Mouse (Mus musculus) urinary bladder, postnatal 14 days (tissue): ENCODE measurements around the gene Aox3.

Source experiments
- DNase-seq: peaks from one replicate; pipeline ENCODE4 v3.0.0; 2021; ENCODE audit warnings: low spot score

Gene Aox3

GRCm38 (mm10) chr1:58112880-58113279, at the start of gene Aox3:
TSS of gene Aox3 (plus strand) at chr1:58113130.
- peak; percentile 85 for DNase-seq

DNA sequence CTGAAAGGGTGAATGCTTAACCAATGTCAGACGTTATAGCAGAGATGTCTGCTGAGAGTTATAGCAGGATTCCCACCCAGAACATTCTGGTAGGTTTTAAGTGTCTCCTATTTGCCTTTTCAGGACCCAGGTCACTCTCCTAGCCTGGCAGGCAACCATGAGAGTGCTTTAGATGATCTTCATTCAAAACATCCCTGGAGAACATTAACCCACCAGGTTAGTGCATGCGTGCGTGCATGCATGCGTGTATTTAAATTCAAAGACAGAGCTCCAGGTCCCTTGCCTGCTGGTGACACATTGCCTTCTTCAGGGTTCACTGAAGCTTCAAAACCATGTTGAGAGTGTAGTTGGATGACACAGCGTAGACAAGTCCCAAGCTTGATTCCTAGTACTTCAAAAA, 47.8 kb upstream of the Aox3 start:
- DNase-seq, result no peak

DNA sequence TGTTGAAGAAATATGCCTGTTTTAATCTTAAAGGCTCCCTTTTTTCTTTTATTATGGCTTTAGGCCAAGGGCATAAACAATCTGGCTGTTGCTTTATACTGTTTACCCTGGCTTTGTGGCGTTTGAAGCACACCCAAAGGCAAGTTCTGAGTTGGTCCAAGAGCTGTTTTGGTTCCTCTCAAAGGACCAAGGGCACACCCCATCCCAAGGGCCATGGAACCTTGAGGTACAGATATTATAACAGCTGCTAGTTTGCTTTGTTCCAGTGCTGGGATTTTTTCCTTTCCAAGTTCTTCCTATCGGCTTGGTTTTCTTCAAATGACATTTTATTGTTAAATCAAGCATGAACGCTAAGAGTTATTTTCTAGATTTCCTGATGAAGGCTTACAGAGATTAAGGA, 47.3 kb upstream of the Aox3 start:
- DNase-seq, result no peak

DNA sequence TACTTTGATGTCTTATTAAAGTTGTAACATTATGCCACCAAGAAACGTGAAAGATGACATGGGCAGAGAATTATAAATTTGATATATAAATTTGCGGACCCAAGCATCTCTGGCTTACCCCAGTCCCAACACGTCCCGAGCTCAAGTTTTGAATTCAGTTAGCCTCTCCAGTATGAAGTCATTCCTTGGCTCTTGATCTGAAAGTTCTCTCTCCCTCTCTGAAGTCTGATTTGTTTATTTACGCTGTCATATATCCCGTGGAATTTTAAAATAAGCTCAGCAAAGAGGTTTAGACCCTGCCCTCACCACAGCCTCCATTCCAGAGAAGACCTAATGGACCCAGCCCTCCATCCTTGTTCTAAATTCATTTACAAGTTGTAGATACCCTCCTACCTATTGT, 43.7 kb upstream of the Aox3 start:
- no peak for DNase-seq

DNA sequence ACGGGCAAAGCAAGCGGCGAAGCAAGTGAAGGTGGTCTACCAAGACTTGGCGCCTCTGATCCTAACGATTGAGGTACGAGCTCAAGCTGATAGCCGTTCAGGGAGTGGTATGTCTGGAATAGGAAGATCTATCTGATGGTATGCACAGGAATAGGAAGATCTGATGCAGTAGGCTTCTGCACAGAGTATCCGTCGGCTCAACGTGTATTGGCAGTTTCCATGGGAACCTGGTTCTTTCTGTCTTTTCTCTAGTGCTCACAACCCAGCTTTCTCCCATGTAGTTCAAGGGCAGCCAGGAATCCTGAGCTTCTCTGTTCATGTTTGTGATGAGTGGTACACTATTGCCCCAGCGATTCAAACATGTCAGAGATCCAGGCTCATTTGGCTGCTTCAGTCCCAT, 42.8 kb upstream of the Aox3 start:
- no peak for DNase-seq

DNA sequence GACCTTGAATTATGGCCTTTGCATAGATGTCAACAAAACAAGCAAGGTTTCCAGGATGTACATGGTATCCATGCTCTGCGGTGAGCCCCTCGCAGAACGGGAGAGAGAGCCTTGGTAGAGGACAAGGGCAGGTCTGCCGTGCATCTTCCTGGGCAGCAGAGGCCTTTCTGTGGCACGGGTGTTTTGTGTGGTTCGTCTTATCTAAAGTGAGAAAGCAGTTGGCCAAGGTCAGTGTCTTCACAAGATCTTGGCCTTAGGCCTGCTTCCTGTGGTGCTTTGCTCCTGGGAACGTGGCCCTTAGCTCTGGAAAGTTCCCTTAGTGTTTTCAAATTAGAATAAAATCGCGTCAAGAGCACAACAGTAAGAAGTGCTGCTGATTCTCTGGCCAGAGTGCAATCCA, 41.9 kb upstream of the Aox3 start:
- DNase-seq, result no peak

GRCm38 (mm10) chr1:58071509-58071908, 41.4 kb upstream of the Aox3 start:
- DNase-seq, result no peak

DNA sequence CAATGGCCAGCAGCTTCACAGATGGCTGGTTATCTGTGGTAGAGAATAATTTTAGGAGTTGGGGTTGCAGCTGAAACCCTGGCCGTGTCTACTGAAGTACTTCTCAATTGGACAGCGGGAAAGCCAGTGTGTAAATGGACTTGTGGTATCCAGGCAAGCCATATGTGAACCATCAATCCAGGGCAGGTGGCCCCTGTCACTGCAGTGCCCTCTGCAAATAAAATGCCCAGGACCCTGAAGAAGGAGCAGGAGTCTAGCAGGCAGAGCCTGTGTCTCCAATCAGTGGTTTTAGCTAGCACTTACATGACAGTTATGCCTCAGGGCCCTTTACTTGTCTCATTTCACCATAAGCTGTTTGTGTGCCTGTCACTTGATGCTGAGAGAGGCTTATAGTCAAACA, 40.5 kb upstream of the Aox3 start:
- no peak for DNase-seq

DNA sequence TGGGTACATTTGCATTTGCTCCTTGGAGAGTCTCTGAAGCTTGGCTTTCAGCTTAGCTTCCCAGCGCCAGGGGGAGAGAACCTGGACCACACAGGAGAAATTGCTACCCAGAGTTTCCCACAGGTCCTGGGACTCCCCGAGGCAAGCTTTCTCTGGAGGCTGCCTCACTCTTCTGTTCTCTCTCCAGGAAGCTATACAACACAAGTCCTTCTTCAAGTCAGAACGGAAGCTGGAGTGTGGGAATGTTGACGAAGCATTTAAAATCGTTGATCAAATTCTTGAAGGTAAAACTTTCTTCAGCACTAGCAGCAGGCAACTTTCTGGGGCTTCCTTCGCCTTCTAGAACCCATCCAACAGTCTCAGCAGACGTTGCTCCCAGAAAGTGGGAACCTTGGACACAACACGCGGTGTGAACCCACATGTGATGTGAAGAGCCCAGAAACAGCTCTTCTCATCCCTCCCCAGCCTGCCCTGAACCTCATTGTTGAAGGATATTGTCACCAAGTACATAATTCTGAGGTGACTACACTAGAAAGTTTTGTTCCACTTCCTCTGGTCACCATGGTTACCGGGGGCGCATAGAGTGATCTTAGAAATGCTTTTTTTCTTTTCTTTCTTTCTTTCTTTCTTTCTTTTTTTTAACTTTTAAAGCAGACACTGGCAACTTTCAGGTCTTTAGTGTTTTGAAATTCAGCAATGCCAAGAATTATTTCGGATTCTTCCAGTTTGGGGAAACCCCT, 39.8 kb upstream of the Aox3 start:
- DNase-seq, result no peak

GRCm38 (mm10) chr1:58074266-58074665, 38.7 kb upstream of the Aox3 start:
- no peak for DNase-seq

GRCm38 (mm10) chr1:58077882-58078281, 35.0 kb upstream of the Aox3 start:
- no peak for DNase-seq

DNA sequence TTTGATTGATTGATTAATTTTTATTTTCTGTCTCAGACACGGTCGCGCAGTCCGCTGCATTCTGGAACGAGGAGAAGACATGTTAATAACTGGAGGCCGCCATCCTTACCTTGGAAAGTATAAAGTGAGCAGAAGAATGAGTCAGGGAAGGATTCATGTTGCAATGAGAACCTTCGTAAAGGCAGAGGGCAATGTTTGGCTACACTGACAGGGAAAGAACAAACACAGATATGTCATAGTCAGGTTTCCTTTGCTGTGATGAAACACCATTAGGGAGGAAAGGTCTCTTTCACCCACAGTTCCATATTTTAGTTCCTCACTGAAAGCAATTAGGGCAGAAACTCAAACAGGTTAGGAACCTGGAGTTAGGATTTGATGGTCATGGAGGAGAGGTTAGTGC, 34.5 kb upstream of the Aox3 start:
- DNase-seq, result no peak

GRCm38 (mm10) chr1:58079689-58080088, 33.2 kb upstream of the Aox3 start:
- DNase-seq, result no peak

DNA sequence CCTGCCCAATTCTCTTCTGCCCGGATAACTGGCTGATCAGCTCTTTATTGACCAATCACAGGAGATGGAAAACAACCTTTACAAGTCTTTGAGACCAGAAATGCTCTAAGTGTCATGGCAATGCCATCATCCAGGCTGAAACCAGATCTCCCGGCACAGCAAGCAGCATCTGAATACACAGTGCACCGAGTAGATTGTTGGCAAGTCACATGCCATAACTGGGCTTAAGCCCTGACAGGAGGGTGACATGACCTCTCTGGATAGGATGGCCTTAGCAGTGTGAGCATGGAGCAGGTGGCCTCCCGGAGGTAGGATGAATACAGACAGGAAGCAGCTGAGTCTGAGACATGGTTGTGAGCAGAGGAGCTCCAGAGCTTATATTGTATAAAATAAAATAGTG, 32.5 kb upstream of the Aox3 start:
- DNase-seq, result no peak

DNA sequence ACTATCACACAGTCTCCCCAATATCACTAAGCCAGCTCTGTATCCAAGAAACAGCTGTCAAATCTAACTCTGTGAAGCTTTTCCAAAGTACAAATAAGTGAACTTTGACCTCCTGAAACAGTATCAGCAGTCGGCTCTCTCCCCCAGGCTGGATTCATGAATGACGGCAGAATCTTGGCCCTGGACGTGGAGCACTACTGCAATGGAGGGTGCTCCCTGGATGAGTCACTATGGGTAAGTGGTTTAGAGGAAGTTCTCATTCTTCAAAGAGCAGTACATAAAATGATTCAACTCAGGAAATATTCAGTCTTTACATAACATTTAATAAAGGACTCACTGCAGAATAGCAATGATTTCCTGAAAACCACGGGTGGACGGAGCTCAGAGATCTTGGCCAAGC, 31.6 kb upstream of the Aox3 start:
- no peak for DNase-seq

- peak; percentile 53 for DNase-seq
Observed at GRCm38 (mm10) chr1:58089316-58089715, 23.6 kb upstream of the Aox3 start.

DNA sequence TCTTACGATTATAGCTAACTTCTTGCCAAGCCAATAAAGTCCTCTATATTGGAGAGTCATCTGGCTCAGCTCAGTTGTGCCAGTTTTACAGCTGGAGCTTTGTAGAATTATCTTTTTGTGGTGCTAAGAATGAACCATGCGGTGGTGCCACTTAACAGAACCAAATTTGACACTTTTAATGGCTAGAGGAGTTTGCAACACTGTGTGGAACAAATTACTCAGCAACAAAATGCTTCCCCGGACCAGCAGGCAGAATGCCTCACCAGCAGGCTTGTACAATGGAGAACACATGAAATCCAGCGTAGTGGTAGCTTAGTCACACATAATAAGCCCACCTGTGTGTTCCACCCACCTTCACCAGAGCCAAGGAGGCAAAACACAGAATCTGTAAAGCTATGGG, 22.7 kb upstream of the Aox3 start:
- DNase-seq, result no peak

- no peak for DNase-seq
Observed at GRCm38 (mm10) chr1:58091213-58091612, 21.7 kb upstream of the Aox3 start.

- no peak for DNase-seq
Observed at GRCm38 (mm10) chr1:58091992-58092560, 20.9 kb upstream of the Aox3 start.

DNA sequence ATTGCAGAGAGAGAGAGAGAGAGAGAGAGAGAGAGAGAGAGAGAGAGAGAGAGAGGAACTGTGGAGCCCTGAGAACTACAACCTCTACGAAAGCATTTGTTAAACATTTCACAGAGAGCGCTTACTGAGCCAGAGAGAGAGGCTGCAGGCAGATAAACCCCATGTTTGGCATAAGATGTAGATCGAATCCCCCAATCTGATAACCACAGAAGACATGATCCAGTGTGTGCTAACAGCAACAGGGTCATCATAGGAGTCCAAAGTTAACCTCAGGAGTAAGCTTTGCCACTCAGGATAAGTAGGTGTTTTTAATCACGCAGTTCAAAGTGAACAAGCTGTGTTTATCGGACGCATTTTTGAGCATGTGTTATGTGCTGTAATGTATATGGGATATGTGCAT, 15.6 kb upstream of the Aox3 start:
- no peak for DNase-seq

GRCm38 (mm10) chr1:58099119-58099518, 13.8 kb upstream of the Aox3 start:
- no peak for DNase-seq

DNA sequence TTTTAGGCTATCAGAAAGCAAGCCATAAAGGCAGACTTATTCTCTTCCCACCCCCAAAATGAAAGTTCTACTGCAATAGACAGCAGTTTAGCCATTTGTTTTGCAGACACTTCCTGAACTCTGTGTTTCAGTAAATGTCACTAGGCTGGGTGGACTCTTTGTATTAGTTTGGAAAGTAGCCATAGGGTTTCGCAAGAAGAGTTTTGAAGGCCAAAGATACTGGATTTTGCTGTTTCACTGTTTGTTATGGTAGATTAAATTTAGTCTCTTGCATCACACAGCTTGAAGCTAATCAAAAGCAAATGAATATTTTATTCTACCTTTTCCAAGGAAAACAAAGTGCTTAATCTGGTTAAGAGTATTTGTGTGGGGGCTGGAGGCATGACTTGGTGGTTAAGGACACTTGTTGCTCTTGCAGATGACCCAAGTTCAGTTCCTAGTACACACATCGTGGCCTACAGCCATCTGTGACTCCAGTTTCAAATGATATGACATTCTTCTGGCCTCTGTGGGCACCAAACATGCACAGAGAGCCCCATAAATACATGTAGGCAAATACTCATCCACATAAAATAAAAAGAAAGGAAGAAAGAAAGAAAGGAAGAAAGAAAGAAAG, 11.3 kb upstream of the Aox3 start:
- no peak for DNase-seq

DNA sequence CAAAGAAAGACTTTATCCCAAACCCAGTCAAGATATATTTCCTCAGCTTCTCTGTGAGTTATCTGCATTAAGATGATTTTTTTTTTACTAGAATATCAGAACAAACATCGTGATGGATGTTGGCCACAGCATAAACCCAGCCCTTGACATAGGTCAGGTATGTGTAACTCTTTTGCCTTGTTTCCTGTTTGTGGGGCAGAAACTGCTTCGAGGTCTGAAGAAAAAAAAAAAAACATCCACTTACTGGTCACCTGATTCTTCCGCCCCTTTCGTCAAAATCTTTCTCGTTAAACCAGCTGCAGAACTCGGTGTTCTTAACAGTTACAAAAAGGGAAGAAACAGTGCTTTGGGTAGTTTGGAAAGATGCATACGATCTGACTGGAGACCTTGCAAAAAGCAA, 10.4 kb upstream of the Aox3 start:
- no peak for DNase-seq

DNA sequence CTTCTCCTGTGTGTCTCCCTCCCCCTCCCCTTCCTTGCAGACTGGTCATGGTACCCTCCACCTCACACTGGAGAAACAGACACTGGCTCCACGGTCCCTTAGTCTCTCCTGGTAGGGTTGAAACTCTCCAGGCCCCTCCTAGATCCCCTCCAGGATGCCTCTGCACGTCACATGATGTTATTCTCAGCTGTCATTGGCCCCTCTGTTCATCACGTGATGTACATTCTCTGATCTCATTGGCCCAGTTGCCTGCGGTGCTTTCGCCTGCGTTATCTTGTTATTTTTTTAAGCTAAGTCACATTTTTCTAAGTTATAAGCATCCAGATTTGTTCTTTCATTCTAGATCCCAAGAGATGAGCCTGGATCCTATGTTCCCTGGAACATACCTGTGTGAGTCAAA, 7.2 kb upstream of the Aox3 start:
- DNase-seq, result no peak
